Mouse (Mus musculus): ENCODE data around the gene Tnip1.

The Tnip1 gene

DNA sequence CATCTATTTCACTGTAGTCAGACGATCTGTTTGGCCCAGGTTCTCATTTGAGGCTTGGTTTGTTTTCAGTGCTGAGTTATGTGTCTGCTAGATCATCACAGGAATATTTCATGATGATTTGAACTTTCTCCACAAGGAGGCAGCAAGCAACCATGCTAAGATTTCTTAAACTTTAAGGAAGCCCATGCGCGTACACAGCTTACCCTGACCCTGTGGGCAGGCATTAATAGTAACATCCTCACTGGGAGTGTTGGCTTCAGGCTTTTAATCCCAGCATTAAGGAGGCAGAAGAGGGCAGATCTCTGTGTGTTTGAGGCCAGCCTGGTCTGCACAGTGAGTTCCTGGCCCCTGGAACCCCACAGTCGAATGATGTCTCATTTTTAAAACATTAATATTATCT is 83.3 kb downstream of the Tnip1 start:
- no peak for DNase-seq (ENCODE audit: low spot score)

DNA sequence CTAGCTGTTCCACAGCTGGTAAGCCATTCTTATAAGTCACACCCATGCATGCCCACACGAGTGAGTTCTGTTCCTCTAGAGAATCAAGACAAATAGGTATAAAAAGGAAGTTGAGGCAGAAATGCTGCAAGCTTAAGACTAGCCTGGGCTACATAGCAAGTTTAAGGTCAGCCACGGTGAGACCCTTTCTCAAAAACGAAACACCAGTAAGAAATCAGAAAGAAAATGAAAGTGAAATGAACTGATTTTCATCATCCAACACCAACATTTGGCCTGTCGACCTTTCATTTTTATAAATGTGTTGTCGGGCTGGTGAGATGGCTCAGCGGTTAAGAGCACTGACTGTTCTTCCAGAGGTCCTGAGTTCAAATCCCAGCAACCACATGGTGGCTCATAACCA is 83.8 kb downstream of the Tnip1 start:
- no peak for DNase-seq (ENCODE audit: low spot score)

DNA sequence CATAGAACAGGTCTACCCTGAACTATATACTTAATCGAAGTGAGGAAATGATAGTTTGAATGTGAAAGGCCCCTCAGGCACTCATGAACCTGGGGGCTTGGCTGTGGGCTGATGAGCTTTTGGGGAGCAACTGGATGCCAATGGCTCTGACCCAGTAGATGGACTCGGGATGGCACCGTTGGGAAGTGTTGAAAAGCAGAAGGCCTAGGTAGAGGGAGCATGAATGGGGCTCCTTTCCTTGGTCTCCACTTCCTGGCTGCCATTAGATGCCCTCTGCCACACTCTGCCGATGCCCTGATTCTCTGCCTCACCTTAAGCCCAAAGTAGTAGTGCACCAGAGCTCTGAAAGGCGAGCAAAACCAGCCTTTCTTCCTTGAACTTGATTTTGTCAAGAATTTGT is 86.7 kb downstream of the Tnip1 start:
- no peak for DNase-seq (ENCODE audit: low spot score)

DNA sequence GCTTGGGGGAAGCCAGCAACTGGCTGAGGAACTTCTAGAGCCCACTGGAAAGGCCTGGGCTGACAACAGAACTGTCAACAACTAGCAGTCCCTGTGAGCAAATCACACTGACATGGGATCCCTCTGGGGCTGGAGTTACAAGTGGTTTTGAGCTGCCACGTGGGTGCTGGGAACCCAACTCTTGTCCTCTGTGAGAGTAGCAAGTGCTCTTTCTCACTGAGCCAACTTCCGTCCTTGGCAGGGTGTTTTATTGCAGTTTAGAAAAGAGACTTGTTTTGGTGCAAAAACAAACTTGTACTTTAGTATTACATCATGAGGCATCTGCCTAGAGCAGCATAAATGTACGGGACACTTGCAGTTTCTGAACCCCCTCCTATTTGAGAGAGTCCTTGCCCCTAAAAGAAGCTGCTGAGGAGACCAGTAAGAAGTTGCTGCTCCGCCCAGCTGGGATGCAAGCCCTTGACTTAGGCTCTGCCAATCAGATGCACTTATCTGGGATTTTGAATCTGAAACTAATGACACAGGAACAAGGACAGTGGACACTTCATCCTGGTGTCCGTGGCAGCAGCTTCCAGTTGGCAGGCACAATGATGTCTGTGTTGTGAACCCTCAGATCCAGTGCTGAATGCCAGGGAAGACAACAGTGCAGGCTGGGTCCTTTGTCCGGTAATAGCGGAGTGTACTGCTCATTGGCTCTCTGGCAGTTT is 90.7 kb downstream of the Tnip1 start:
- no peak for DNase-seq (ENCODE audit: low spot score)

DNA sequence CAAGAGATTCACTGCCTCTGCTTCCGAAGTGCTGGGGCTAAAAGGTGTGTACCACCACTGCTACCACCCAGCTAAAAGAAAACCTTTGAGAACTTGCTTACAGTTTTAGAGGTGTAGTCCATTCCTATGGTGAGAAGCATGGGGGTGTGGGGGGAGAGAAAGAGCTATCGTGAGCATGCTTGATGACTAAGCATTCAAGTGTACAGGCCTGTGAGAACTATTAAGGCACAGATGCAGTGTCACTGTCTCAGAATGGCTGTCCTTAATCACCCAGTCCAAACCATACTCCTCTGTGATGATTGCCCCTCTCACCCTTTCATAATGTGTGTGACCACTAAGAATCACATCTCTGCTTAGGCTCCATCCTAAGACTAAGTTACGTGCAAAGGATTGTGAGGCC is 93.4 kb downstream of the Tnip1 start:
- no peak for DNase-seq (ENCODE audit: low spot score)

GRCm38 (mm10) chr11:54868445-54868844 is 94.3 kb downstream of the Tnip1 start:
- no peak for DNase-seq (ENCODE audit: low spot score)

- DNase-seq (ENCODE audit: low spot score) = no peak
These were observed 94.7 kb downstream of the Tnip1 start for GRCm38 (mm10) chr11:54867903-54868434.

- DNase-seq (ENCODE audit: low spot score) = no peak
These were observed 95.7 kb downstream of the Tnip1 start for GRCm38 (mm10) chr11:54867049-54867385.

GRCm38 (mm10) chr11:54866119-54867048 is 96.3 kb downstream of the Tnip1 start, which contains the start of gene Hint1:
Gene Hint1, plus strand, starts transcription at chr11:54866383.
- peak; percentile 59 for DNase-seq (ENCODE audit: low spot score)

GRCm38 (mm10) chr11:54865330-54866085 is 97.2 kb downstream of the Tnip1 start:
- DNase-seq (ENCODE audit: low spot score) = no peak

GRCm38 (mm10) chr11:54862621-54863520 is 99.8 kb downstream of the Tnip1 start:
- no peak for DNase-seq (ENCODE audit: low spot score)

GRCm38 (mm10) chr11:54861471-54862420 is 101.0 kb downstream of the Tnip1 start:
- DNase-seq (ENCODE audit: low spot score) = no peak
